Mouse (Mus musculus): ENCODE measurements at regions not wholly inside any gene's neighbourhood (a gene's known extent, or its start where the extent isn't known, plus 50 kb on each side); places are given as distances from the start of the nearest gene placed in this dataset.

- Histone ChIP-seq H3K9me3 (replicated peaks) (peaks cover 26% of the 10 kb centered on the region), H3K4me1 (ENCODE audit: insufficient read depth, low read depth, low read length) (no peaks in the 10 kb centered on the region), H3K27me3 (ENCODE audit: insufficient read depth, low read length) (no peaks in the 10 kb centered on the region), H3K4me3 (ENCODE audit: low read depth, low read length) (no peak overlapping the region), H3K36me3 (replicated peaks) (no peaks in the 10 kb centered on the region)
- ATAC-seq (ENCODE audit: extremely low read depth, insufficient number of reproducible peaks, low FRiP score, poor library complexity, severe bottlenecking) (no peak), DNase-seq (ENCODE audit: low spot score) (no peak)
- TF ChIP-seq CTCF (IDR thresholded peaks at IDR 0.05; ENCODE audit: low read depth, low read length) (no peak), GATA1 (IDR thresholded peaks at IDR 0.05; ENCODE audit: borderline replicate concordance, low read length) (no peak)
Measured at GRCm38 (mm10) chr13:71164012-71164411, 322.4 kb upstream of the Adamts16 start.

- Histone ChIP-seq H3K4me1 (ENCODE audit: insufficient read depth, low read depth, low read length) (no peaks in the 10 kb centered on the region), H3K9me3 (replicated peaks) (peaks cover 32% of the 10 kb centered on the region), H3K36me3 (replicated peaks) (no peaks in the 10 kb centered on the region), H3K27me3 (ENCODE audit: insufficient read depth, low read length) (no peaks in the 10 kb centered on the region), H3K4me3 (ENCODE audit: low read depth, low read length) (no peak overlapping the region)
- DNase-seq (ENCODE audit: low spot score) (no peak), ATAC-seq (ENCODE audit: extremely low read depth, insufficient number of reproducible peaks, low FRiP score, poor library complexity, severe bottlenecking) (no peak)
- TF ChIP-seq POLR2AphosphoS5 (IDR thresholded peaks at IDR 0.05; ENCODE audit: insufficient replicate concordance, low read depth, low read length) (no peak), CTCF (IDR thresholded peaks at IDR 0.05; ENCODE audit: low read depth, low read length) (no peak), TAL1 (conservative IDR thresholded peaks at IDR 0.05; ENCODE audit: low read depth, low read length) (no peak), GATA2 (IDR thresholded peaks at IDR 0.05; ENCODE audit: borderline replicate concordance, low read depth, low read length) (no peak), GATA1 (IDR thresholded peaks at IDR 0.05; ENCODE audit: borderline replicate concordance, low read length) (no peak)
Measured at GRCm38 (mm10) chr13:71162952-71163351, 321.3 kb upstream of the Adamts16 start.

GRCm38 (mm10) chr13:71158300-71158860, 316.8 kb upstream of the Adamts16 start:
- Histone ChIP-seq H3K9me3 (replicated peaks) (peaks cover 34% of the 10 kb centered on the region), H3K36me3 (replicated peaks) (no peaks in the 10 kb centered on the region), H3K4me1 (ENCODE audit: insufficient read depth, low read depth, low read length) (no peaks in the 10 kb centered on the region), H3K4me3 (ENCODE audit: low read depth, low read length) (no peak overlapping the region), H3K27me3 (ENCODE audit: insufficient read depth, low read length) (no peaks in the 10 kb centered on the region)
- TF ChIP-seq GATA2 (IDR thresholded peaks at IDR 0.05; ENCODE audit: borderline replicate concordance, low read depth, low read length): no peak
- no peak for TF ChIP-seq CTCF (IDR thresholded peaks at IDR 0.05; ENCODE audit: low read depth, low read length)
- no peak for TF ChIP-seq TAL1 (conservative IDR thresholded peaks at IDR 0.05; ENCODE audit: low read depth, low read length)
- no peak for TF ChIP-seq GATA1 (IDR thresholded peaks at IDR 0.05; ENCODE audit: borderline replicate concordance, low read length)
- TF ChIP-seq POLR2AphosphoS5 (IDR thresholded peaks at IDR 0.05; ENCODE audit: insufficient replicate concordance, low read depth, low read length): no peak
- ATAC-seq (ENCODE audit: extremely low read depth, insufficient number of reproducible peaks, low FRiP score, poor library complexity, severe bottlenecking): no peak
- DNase-seq (ENCODE audit: low spot score): no peak

- Histone ChIP-seq H3K4me1 (ENCODE audit: insufficient read depth, low read depth, low read length) (no peaks in the 10 kb centered on the region), H3K4me3 (ENCODE audit: low read depth, low read length) (no peak overlapping the region), H3K9me3 (replicated peaks) (peaks cover 30% of the 10 kb centered on the region), H3K36me3 (replicated peaks) (no peaks in the 10 kb centered on the region), H3K27me3 (ENCODE audit: insufficient read depth, low read length) (no peaks in the 10 kb centered on the region)
- no peak for ATAC-seq (ENCODE audit: extremely low read depth, insufficient number of reproducible peaks, low FRiP score, poor library complexity, severe bottlenecking)
- TF ChIP-seq GATA1 (IDR thresholded peaks at IDR 0.05; ENCODE audit: borderline replicate concordance, low read length): no peak
- TF ChIP-seq GATA2 (IDR thresholded peaks at IDR 0.05; ENCODE audit: borderline replicate concordance, low read depth, low read length): no peak
- TF ChIP-seq POLR2AphosphoS5 (IDR thresholded peaks at IDR 0.05; ENCODE audit: insufficient replicate concordance, low read depth, low read length): no peak
- TF ChIP-seq CTCF (IDR thresholded peaks at IDR 0.05; ENCODE audit: low read depth, low read length): no peak
- no peak for TF ChIP-seq TAL1 (conservative IDR thresholded peaks at IDR 0.05; ENCODE audit: low read depth, low read length)
- no peak for DNase-seq (ENCODE audit: low spot score)
Measured at GRCm38 (mm10) chr13:71157656-71158299, 316.2 kb upstream of the Adamts16 start.

- no peak for ATAC-seq (ENCODE audit: extremely low read depth, insufficient number of reproducible peaks, low FRiP score, poor library complexity, severe bottlenecking)
- no peaks in the 10 kb centered on the region for H3K4me1 ChIP-seq (ENCODE audit: insufficient read depth, low read depth, low read length)
- H3K36me3 ChIP-seq (replicated peaks): no peaks in the 10 kb centered on the region
- no peak for DNase-seq (ENCODE audit: low spot score)
- no peaks in the 10 kb centered on the region for H3K27me3 ChIP-seq (ENCODE audit: insufficient read depth, low read length)
- TF ChIP-seq CTCF (IDR thresholded peaks at IDR 0.05; ENCODE audit: low read depth, low read length): no peak
- no peak for TF ChIP-seq GATA2 (IDR thresholded peaks at IDR 0.05; ENCODE audit: borderline replicate concordance, low read depth, low read length)
- no peak for TF ChIP-seq GATA1 (IDR thresholded peaks at IDR 0.05; ENCODE audit: borderline replicate concordance, low read length)
- H3K9me3 ChIP-seq (replicated peaks): peaks cover 30% of the 10 kb centered on the region
- no peak overlapping the region for H3K4me3 ChIP-seq (ENCODE audit: low read depth, low read length)
Measured at GRCm38 (mm10) chr13:71150092-71150491, 308.5 kb upstream of the Adamts16 start.

GRCm38 (mm10) chr13:71149303-71149696, 307.7 kb upstream of the Adamts16 start:
- Histone ChIP-seq H3K27me3 (ENCODE audit: insufficient read depth, low read length) (no peaks in the 10 kb centered on the region), H3K36me3 (replicated peaks) (no peaks in the 10 kb centered on the region), H3K4me3 (ENCODE audit: low read depth, low read length) (no peak overlapping the region), H3K4me1 (ENCODE audit: insufficient read depth, low read depth, low read length) (no peaks in the 10 kb centered on the region), H3K9me3 (replicated peaks) (peaks cover 33% of the 10 kb centered on the region)
- TF ChIP-seq GATA2 (IDR thresholded peaks at IDR 0.05; ENCODE audit: borderline replicate concordance, low read depth, low read length) (no peak), TAL1 (conservative IDR thresholded peaks at IDR 0.05; ENCODE audit: low read depth, low read length) (no peak), CTCF (IDR thresholded peaks at IDR 0.05; ENCODE audit: low read depth, low read length) (no peak), POLR2AphosphoS5 (IDR thresholded peaks at IDR 0.05; ENCODE audit: insufficient replicate concordance, low read depth, low read length) (no peak), GATA1 (IDR thresholded peaks at IDR 0.05; ENCODE audit: borderline replicate concordance, low read length) (no peak)
- ATAC-seq (ENCODE audit: extremely low read depth, insufficient number of reproducible peaks, low FRiP score, poor library complexity, severe bottlenecking) (no peak), DNase-seq (ENCODE audit: low spot score) (no peak)

Data from G1E (cell line).